Mouse (Mus musculus) ES-Bruce4 (cell line): ENCODE data around the gene Gm10490. TPM values are rescaled to one million over a fixed set of nuclear protein-coding genes. Genes with fewer than 3 reads are reported as not detected.
A peak's percentile ranks its signal among the peaks of the same experiment; 100 is the strongest.

ENCODE experiments used
- H3K27ac ChIP-seq: 2 replicates; pipeline ENCODE4 v1.5.1; 2012; ENCODE audit warnings: low read length, inconsistent platforms; ENCODE audit not compliant: insufficient read depth
- H3K27me3 ChIP-seq: 2 replicates; pipeline ENCODE4 v1.6.1; 2012; ENCODE audit warnings: mild to moderate bottlenecking, low read length, inconsistent platforms; ENCODE audit not compliant: control insufficient read depth, poor library complexity, insufficient read depth, severe bottlenecking
- H3K36me3 ChIP-seq: 2 replicates; pipeline ENCODE4 v1.6.1; 2012; ENCODE audit warnings: inconsistent platforms, mild to moderate bottlenecking, low read length, moderate library complexity; ENCODE audit not compliant: control insufficient read depth, poor library complexity, insufficient read depth, severe bottlenecking
- H3K4me1 ChIP-seq: one replicate; pipeline ENCODE4 v1.8.1; 2011; ENCODE audit warnings: low read length; ENCODE audit not compliant: control insufficient read depth, insufficient read depth
- H3K4me3 ChIP-seq: 2 replicates; pipeline ENCODE4 v1.5.1; 2011; ENCODE audit warnings: low read depth, mild to moderate bottlenecking, low read length
- H3K9ac ChIP-seq: 2 replicates; pipeline ENCODE4 v1.6.1; 2012; ENCODE audit warnings: low read depth, mild to moderate bottlenecking, inconsistent platforms; ENCODE audit not compliant: poor library complexity, severe bottlenecking
- H3K9me3 ChIP-seq: replicated peaks from 2 replicates; pipeline ENCODE4 v1.6.1; 2012; ENCODE audit warnings: mild to moderate bottlenecking, low read length, inconsistent platforms; ENCODE audit not compliant: control insufficient read depth, poor library complexity, insufficient read depth, severe bottlenecking
- CTCF ChIP-seq: IDR thresholded peaks from one replicate; pipeline ENCODE4 v1.8.1; 2011; ENCODE audit warnings: low read depth, low read length
- EP300 ChIP-seq: IDR thresholded peaks from 2 replicates; pipeline ENCODE4 v1.6.1; 2011; ENCODE audit warnings: low read depth, low read length; ENCODE audit not compliant: insufficient read depth
- POLR2A ChIP-seq: IDR thresholded peaks from one replicate; pipeline ENCODE4 v1.8.1; 2011; ENCODE audit warnings: low read length; ENCODE audit not compliant: insufficient read depth
- polyA plus RNA-seq: library from polyadenylated mRNA; stranded (reverse); fragments of >200 nt; gene quantifications from 2 replicates; pipeline ENCODE4 v1.2.4, GENCODE M21; 2011; ENCODE audit warnings: low read depth; ENCODE audit not compliant: missing spikeins, insufficient read depth, insufficient read length

Gm10490 gene
- polyA plus RNA-seq, 1 experiment = not detected

DNA sequence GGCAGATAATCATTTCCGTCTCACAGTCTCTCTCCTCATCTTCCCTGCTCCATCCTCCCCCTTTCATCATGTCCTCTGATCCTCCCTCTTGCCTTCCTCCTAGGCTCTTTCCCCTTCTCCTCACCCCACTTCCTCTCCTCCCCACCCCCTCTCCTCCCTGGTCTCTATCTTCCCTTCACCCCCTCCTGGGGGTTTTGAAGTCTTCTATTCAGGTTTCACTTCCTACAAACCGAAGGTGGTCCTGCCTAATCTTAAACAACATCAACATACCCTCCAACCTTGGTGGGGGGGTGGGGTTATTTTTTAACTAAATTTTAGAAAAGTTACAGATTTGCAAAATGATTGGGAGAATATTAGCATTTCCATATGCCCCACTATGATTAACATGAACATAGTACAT lies 40.8 kb upstream of the Gm10490 start:
- Histone ChIP-seq H3K9me3 (no peaks in the 10 kb centered on the region), H3K4me3 (no peak overlapping the region), H3K27ac (no peak overlapping the region), H3K36me3 (peaks cover 17% of the 10 kb centered on the region), H3K27me3 (no peaks in the 10 kb centered on the region), H3K4me1 (no peaks in the 10 kb centered on the region), H3K9ac (no peak overlapping the region)
- TF ChIP-seq CTCF (no peak), POLR2A (no peak), EP300 (no peak)

DNA sequence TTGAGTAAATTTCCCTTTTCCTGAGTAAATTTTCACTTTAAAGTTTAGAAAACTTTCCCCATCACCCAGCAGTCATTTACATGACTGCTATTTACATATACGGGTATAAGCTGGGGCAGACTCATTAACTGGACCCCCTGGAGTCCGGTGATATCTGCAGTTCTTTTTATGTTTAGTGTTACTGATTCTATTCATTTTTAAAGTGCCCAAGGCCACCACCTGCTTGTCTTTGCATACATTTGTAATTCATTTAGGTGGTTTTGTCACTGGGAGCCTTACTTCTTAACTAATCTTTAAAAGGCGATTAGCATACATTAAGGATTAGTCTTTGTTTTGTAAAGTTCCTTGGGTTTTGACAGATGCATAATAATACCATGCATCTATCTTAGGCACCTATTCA lies 39.5 kb upstream of the Gm10490 start:
- H3K9me3 ChIP-seq = no peaks in the 10 kb centered on the region
- peaks cover 19% of the 10 kb centered on the region for H3K36me3 ChIP-seq
- no peaks in the 10 kb centered on the region for H3K27me3 ChIP-seq
- H3K4me3 ChIP-seq = no peak overlapping the region
- TF ChIP-seq POLR2A (no peak), EP300 (no peak), CTCF (no peak)
- no peak overlapping the region for H3K9ac ChIP-seq
- no peak overlapping the region for H3K27ac ChIP-seq
- H3K4me1 ChIP-seq = no peaks in the 10 kb centered on the region

- H3K27ac ChIP-seq = no peak within 1 kb of the TSS; the same call in 1 of the 2 replicates
- peak within 1 kb of the TSS; percentile 55 for H3K9ac ChIP-seq
- no peaks in the 10 kb centered on the region for H3K4me1 ChIP-seq
- H3K27me3 ChIP-seq = no peaks in the 10 kb centered on the region
- TF ChIP-seq EP300 (no peak), POLR2A (no peak)
- H3K36me3 ChIP-seq = peaks cover 2% of the 10 kb centered on the region; the same call in 1 of the 2 replicates
- peak within 1 kb of the TSS; percentile 78 for H3K4me3 ChIP-seq
- no peaks in the 10 kb centered on the region for H3K9me3 ChIP-seq
These were observed 31.3 kb upstream of the Gm10490 start, which contains the start of gene Pim2 for GRCm38 (mm10) chrX:7878007-7878419. Pim2 (plus strand) TSS chrX:7878262.

- TF ChIP-seq CTCF (no peak), EP300 (no peak), POLR2A (no peak)
- peak overlapping the region; percentile 55 for H3K9ac ChIP-seq
- no peaks in the 10 kb centered on the region for H3K27me3 ChIP-seq
- H3K27ac ChIP-seq = no peak overlapping the region
- H3K9me3 ChIP-seq = no peaks in the 10 kb centered on the region
- H3K36me3 ChIP-seq = peaks cover 2% of the 10 kb centered on the region; the same call in 1 of the 2 replicates
- no peaks in the 10 kb centered on the region for H3K4me1 ChIP-seq
- H3K4me3 ChIP-seq = peak overlapping the region; percentile 70
These were observed 30.8 kb upstream of the Gm10490 start for GRCm38 (mm10) chrX:7878495-7878894.

DNA sequence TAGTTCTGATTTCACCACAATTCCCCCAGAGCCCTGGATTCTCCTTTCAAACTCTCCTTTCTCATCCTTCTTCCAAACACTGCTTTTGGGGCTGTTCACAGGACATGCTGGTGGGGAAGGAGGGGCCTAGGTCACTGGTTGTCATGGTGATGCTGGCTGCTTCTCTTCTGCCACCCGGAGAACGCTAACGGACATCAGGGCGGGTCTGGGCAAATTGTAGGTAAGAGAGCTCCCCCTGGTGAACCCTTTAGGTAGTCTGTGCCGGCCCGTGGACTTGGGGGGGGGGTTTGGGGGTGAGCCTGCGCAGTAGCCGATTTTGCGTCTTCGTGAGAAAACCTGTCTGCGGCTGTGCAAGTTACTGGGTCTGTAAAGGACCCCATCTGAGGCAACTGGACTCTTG lies 29.5 kb upstream of the Gm10490 start:
- no peaks in the 10 kb centered on the region for H3K9me3 ChIP-seq
- H3K27ac ChIP-seq = no peak overlapping the region
- no peaks in the 10 kb centered on the region for H3K36me3 ChIP-seq
- H3K4me1 ChIP-seq = no peaks in the 10 kb centered on the region
- H3K27me3 ChIP-seq = no peaks in the 10 kb centered on the region
- no peak overlapping the region for H3K9ac ChIP-seq
- no peak for TF ChIP-seq EP300
- TF ChIP-seq POLR2A = no peak
- no peak for TF ChIP-seq CTCF
- peak overlapping the region; percentile 36 for H3K4me3 ChIP-seq

GRCm38 (mm10) chrX:7883841-7884567 lies 25.3 kb upstream of the Gm10490 start, which contains the start of gene Slc35a2:
Slc35a2 (plus strand) TSS chrX:7884028.
- H3K27me3 ChIP-seq = no peaks in the 10 kb centered on the region
- H3K9ac ChIP-seq = peak within 1 kb of the TSS; percentile 54
- H3K9me3 ChIP-seq = no peaks in the 10 kb centered on the region
- no peaks in the 10 kb centered on the region for H3K36me3 ChIP-seq
- no peaks in the 10 kb centered on the region for H3K4me1 ChIP-seq
- H3K4me3 ChIP-seq = peak within 1 kb of the TSS; percentile 92
- TF ChIP-seq EP300 (no peak), POLR2A (no peak), CTCF (no peak)
- peak within 1 kb of the TSS; percentile 29 for H3K27ac ChIP-seq
